Mouse (Mus musculus) stomach, embryonic 15.5 days (tissue): ENCODE data around the gene Ngp. TPM values are rescaled to one million over a fixed set of nuclear protein-coding genes. Genes with fewer than 3 reads are reported as not detected.
A peak's percentile ranks its signal among the peaks of the same experiment; 100 is the strongest.
"Not testable (repeated sequence)": the region's sequence is repeated elsewhere in the genome, so short reads cannot be mapped to it uniquely, and the experiment has no call there.

Experiments
- ATAC-seq: fragments of 200-750 bp; cut with Nextera tagmentation; 2 replicates; pipeline ENCODE4 v1.8.0; 2017; ENCODE audit warnings: low read depth, moderate number of reproducible peaks, moderate TSS enrichment; ENCODE audit not compliant: insufficient read depth, low FRiP score
- H3K27ac ChIP-seq: fragments of 300-500 bp; sonication (generic); 2 replicates; pipeline ENCODE4 v1.5.1; 2015; ENCODE audit warnings: mild to moderate bottlenecking, inconsistent platforms
- H3K27me3 ChIP-seq: fragments of 300-500 bp; sonication (generic); replicated peaks from 2 replicates; pipeline ENCODE4 v1.6.1; 2015; ENCODE audit warnings: inconsistent platforms
- H3K36me3 ChIP-seq: fragments of 300-500 bp; sonication (generic); 2 replicates; pipeline ENCODE4 v1.6.1; 2015; ENCODE audit warnings: inconsistent platforms
- H3K4me1 ChIP-seq: fragments of 300-500 bp; sonication (generic); 2 replicates; pipeline ENCODE4 v1.6.1; 2015; ENCODE audit warnings: inconsistent platforms
- H3K4me2 ChIP-seq: fragments of 300-500 bp; sonication (generic); 2 replicates; pipeline ENCODE4 v1.6.1; 2015; ENCODE audit warnings: mild to moderate bottlenecking, inconsistent platforms
- H3K4me3 ChIP-seq: fragments of 300-500 bp; sonication (generic); replicated peaks from 2 replicates; pipeline ENCODE4 v1.5.1; 2015; ENCODE audit warnings: inconsistent platforms
- H3K9ac ChIP-seq: fragments of 300-500 bp; sonication (generic); 2 replicates; pipeline ENCODE4 v1.6.1; 2015; ENCODE audit warnings: inconsistent platforms
- H3K9me3 ChIP-seq: fragments of 300-500 bp; sonication (generic); 2 replicates; pipeline ENCODE4 v1.6.1; 2016; ENCODE audit warnings: inconsistent platforms
- WGBS: fragments of 180-500 bp; shearing (Covaris S2); methylation state at CpG from one replicate; pipeline ENCODE4 v1.1.7; 2015; 5-methylcytosine and 5-hydroxymethylcytosine counted together
- polyA plus RNA-seq: library from polyadenylated mRNA; unstranded; fragments of >200 nt; fragmentation: Nextera tagmentation; extraction: Ambion mirVana; gene quantifications from 2 replicates; pipeline ENCODE4 v1.2.1, GENCODE M21; 2015

The Ngp gene
- polyA plus RNA-seq, 1 experiment from 2014 or later = 64.5 TPM

GRCm38 (mm10) chr9:110400650-110401049 is 18.9 kb upstream of the Ngp start:
- H3K4me2 ChIP-seq = no peak overlapping the region
- no peak overlapping the region for H3K4me3 ChIP-seq
- H3K36me3 ChIP-seq = 0 out of 2 replicates have a peak, but pooled peaks cover under 1% of the 10 kb centered on the region
- 55% methylated on average over 5 of the region's 5 CpGs for WGBS
- no peak overlapping the region for H3K27ac ChIP-seq
- no peaks in the 10 kb centered on the region for H3K9me3 ChIP-seq
- no peak overlapping the region for H3K9ac ChIP-seq
- no peaks in the 10 kb centered on the region for H3K4me1 ChIP-seq
- no peaks in the 10 kb centered on the region for H3K27me3 ChIP-seq
- peak; percentile 35; the same call in 1 of the 2 replicates for ATAC-seq

- Histone ChIP-seq H3K36me3 (no peaks in the 10 kb centered on the region), H3K27ac (no peak overlapping the region), H3K4me2 (no peak overlapping the region), H3K4me1 (peaks cover 8% of the 10 kb centered on the region), H3K4me3 (no peak overlapping the region), H3K9ac (no peak overlapping the region), H3K9me3 (no peaks in the 10 kb centered on the region), H3K27me3 (no peaks in the 10 kb centered on the region)
- 97% methylated on average over 2 of the region's 2 CpGs for WGBS
- no peak for ATAC-seq
Measured at GRCm38 (mm10) chr9:110402731-110403130, 16.8 kb upstream of the Ngp start.

GRCm38 (mm10) chr9:110403240-110403639 is 16.3 kb upstream of the Ngp start:
- H3K4me3 ChIP-seq, H3K9me3 ChIP-seq, H3K4me2 ChIP-seq, H3K9ac ChIP-seq, ATAC-seq, H3K27ac ChIP-seq, H3K4me1 ChIP-seq, H3K27me3 ChIP-seq, H3K36me3 ChIP-seq: not testable (repeated sequence)
- 82% methylated on average over 4 of the region's 4 CpGs for WGBS

GRCm38 (mm10) chr9:110407311-110408098 is 12.0 kb upstream of the Ngp start:
- WGBS = under 1% methylated on average over 41 of the region's 41 CpGs
- Histone ChIP-seq H3K9ac (peak overlapping the region; percentile 84), H3K4me3 (peak overlapping the region; percentile 96), H3K36me3 (no peaks in the 10 kb centered on the region), H3K9me3 (no peaks in the 10 kb centered on the region), H3K4me2 (peak overlapping the region; percentile 75), H3K27ac (peak overlapping the region; percentile 64), H3K27me3 (no peaks in the 10 kb centered on the region), H3K4me1 (peaks cover 8% of the 10 kb centered on the region)
- ATAC-seq = peak; percentile 25; the same call in 1 of the 2 replicates

- peak within 1 kb of the TSS; percentile 75 for H3K4me2 ChIP-seq
- peak within 1 kb of the TSS; percentile 86 for H3K27ac ChIP-seq
- peak within 1 kb of the TSS; percentile 96 for H3K4me3 ChIP-seq
- ATAC-seq = peak; percentile 95
- no peaks in the 10 kb centered on the region for H3K36me3 ChIP-seq
- peaks cover 8% of the 10 kb centered on the region for H3K4me1 ChIP-seq
- WGBS = 1% methylated on average over 39 of the region's 39 CpGs
- no peaks in the 10 kb centered on the region for H3K27me3 ChIP-seq
- H3K9ac ChIP-seq = peak within 1 kb of the TSS; percentile 84
- H3K9me3 ChIP-seq = no peaks in the 10 kb centered on the region
Measured at GRCm38 (mm10) chr9:110408099-110408773, 11.3 kb upstream of the Ngp start, which contains the start of gene Ptpn23. Gene Ptpn23, minus strand, starts transcription at chr9:110408213.

GRCm38 (mm10) chr9:110410908-110411887 is 8.3 kb upstream of the Ngp start:
- H3K9ac ChIP-seq = no peak overlapping the region
- no peak overlapping the region for H3K27ac ChIP-seq
- peak; percentile 34; the same call in 1 of the 2 replicates for ATAC-seq
- no peak overlapping the region for H3K4me2 ChIP-seq
- H3K4me1 ChIP-seq = peaks cover 8% of the 10 kb centered on the region
- 28% methylated on average over 6 of the region's 6 CpGs for WGBS
- H3K36me3 ChIP-seq = no peaks in the 10 kb centered on the region
- no peaks in the 10 kb centered on the region for H3K9me3 ChIP-seq
- no peak overlapping the region for H3K4me3 ChIP-seq
- no peaks in the 10 kb centered on the region for H3K27me3 ChIP-seq

- Histone ChIP-seq H3K4me1 (no peaks in the 10 kb centered on the region), H3K27ac (no peak overlapping the region), H3K9ac (no peak overlapping the region), H3K36me3 (no peaks in the 10 kb centered on the region), H3K4me3 (no peak overlapping the region), H3K9me3 (no peaks in the 10 kb centered on the region), H3K27me3 (no peaks in the 10 kb centered on the region), H3K4me2 (no peak overlapping the region)
- 67% methylated on average over 7 of the region's 7 CpGs for WGBS
- no peak for ATAC-seq
Measured at GRCm38 (mm10) chr9:110412926-110413325, 6.6 kb upstream of the Ngp start.

GRCm38 (mm10) chr9:110413785-110414184 is 5.8 kb upstream of the Ngp start:
- no peak overlapping the region for H3K4me3 ChIP-seq
- H3K4me2 ChIP-seq = no peak overlapping the region
- no peaks in the 10 kb centered on the region for H3K4me1 ChIP-seq
- H3K9ac ChIP-seq = no peak overlapping the region
- WGBS = 52% methylated on average over 9 of the region's 9 CpGs
- no peaks in the 10 kb centered on the region for H3K9me3 ChIP-seq
- ATAC-seq = no peak
- no peaks in the 10 kb centered on the region for H3K36me3 ChIP-seq
- H3K27me3 ChIP-seq = no peaks in the 10 kb centered on the region
- H3K27ac ChIP-seq = no peak overlapping the region

GRCm38 (mm10) chr9:110431241-110431640 is 11.7 kb downstream of the Ngp start:
- Histone ChIP-seq H3K4me3 (no peak overlapping the region), H3K36me3 (peaks cover 24% of the 10 kb centered on the region), H3K27me3 (no peaks in the 10 kb centered on the region), H3K9ac (no peak overlapping the region), H3K4me2 (no peak overlapping the region), H3K4me1 (no peaks in the 10 kb centered on the region), H3K27ac (no peak overlapping the region), H3K9me3 (no peaks in the 10 kb centered on the region)
- WGBS = 75% methylated on average over 8 of the region's 8 CpGs
- no peak for ATAC-seq

GRCm38 (mm10) chr9:110433045-110433444 is 13.5 kb downstream of the Ngp start:
- Histone ChIP-seq H3K27ac (no peak overlapping the region), H3K4me1 (no peaks in the 10 kb centered on the region), H3K9ac (no peak overlapping the region), H3K27me3 (no peaks in the 10 kb centered on the region), H3K4me2 (no peak overlapping the region), H3K4me3 (no peak overlapping the region), H3K9me3 (no peaks in the 10 kb centered on the region), H3K36me3 (peaks cover 21% of the 10 kb centered on the region)
- WGBS = 90% methylated on average over 2 of the region's 2 CpGs
- ATAC-seq = no peak

GRCm38 (mm10) chr9:110436041-110436440 is 16.5 kb downstream of the Ngp start:
- Histone ChIP-seq H3K9ac (no peak overlapping the region), H3K4me2 (no peak overlapping the region), H3K36me3 (peaks cover 10% of the 10 kb centered on the region), H3K4me1 (no peaks in the 10 kb centered on the region), H3K4me3 (no peak overlapping the region), H3K27me3 (no peaks in the 10 kb centered on the region), H3K9me3 (no peaks in the 10 kb centered on the region), H3K27ac (no peak overlapping the region)
- no peak for ATAC-seq
- WGBS = 94% methylated on average over 11 of the region's 11 CpGs
